Mouse (Mus musculus): Measurements from ENCODE around the gene Vps72. TPM values are rescaled to one million over a fixed set of nuclear protein-coding genes. Genes with fewer than 3 reads are reported as not detected.

Vps72 gene
- total RNA-seq, 2 experiments from 2014 or later, result 37.3 to 77.3 TPM

GRCm38 (mm10) chr3:95133176-95133575 is 22.4 kb downstream of the Vps72 start:
- no peak for ATAC-seq (ENCODE audit: poor library complexity, severe bottlenecking)

DNA sequence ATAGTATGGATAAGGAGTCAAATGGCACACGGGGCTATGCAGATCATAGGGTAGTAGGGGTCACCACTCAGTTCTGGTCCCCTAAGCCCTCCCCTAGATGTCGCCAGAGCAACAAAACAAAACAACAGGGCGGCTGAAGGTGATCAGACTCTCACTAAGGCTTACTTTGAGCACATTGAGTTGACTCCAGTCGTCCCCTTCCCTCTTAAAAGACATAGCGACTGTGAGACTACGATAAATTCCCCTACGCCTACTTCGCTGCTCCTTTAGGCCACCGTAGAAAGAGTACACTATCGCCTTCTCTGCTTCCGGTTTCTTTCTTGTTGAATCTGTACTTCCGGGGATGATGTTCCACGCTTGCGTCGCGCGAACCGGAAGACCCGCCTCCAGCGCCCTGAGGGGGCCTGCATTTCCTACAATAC is 22.9 kb downstream of the Vps72 start, which contains the start of the genes Scnm1 and Lysmd1:
TSS of gene Scnm1 (minus strand) at position 332 of the 422 bp plus-strand sequence.
TSS of gene Lysmd1 (plus strand) at position 409 of the 422 bp plus-strand sequence.
- ATAC-seq (ENCODE audit: poor library complexity, severe bottlenecking), result peak; percentile 96

- peak; percentile 5; the same call in 1 of the 2 replicates for ATAC-seq (ENCODE audit: poor library complexity, severe bottlenecking)
These were observed 23.3 kb downstream of the Vps72 start for GRCm38 (mm10) chr3:95134133-95134532.

DNA sequence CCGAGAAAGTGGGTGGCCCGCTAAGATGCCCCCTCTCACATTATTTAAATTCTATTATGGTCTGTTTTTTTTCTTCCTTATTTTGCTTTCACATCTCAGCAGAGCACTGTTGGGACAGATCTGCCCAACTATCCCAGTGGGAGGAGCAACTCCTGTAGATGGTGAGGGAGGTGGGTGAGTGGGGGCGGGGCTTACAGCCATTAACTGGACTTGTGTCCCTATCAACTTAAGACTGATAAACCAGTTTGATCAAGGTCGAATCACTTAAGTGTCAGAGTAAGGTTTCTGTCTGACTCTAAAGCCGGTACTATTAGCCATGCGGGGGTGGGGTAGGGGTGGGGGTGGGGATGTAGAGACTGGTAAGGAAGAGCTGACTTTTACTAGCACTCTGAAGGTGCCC is 24.2 kb downstream of the Vps72 start:
- peak; percentile 20; the same call in 1 of the 2 replicates for ATAC-seq (ENCODE audit: poor library complexity, severe bottlenecking)

DNA sequence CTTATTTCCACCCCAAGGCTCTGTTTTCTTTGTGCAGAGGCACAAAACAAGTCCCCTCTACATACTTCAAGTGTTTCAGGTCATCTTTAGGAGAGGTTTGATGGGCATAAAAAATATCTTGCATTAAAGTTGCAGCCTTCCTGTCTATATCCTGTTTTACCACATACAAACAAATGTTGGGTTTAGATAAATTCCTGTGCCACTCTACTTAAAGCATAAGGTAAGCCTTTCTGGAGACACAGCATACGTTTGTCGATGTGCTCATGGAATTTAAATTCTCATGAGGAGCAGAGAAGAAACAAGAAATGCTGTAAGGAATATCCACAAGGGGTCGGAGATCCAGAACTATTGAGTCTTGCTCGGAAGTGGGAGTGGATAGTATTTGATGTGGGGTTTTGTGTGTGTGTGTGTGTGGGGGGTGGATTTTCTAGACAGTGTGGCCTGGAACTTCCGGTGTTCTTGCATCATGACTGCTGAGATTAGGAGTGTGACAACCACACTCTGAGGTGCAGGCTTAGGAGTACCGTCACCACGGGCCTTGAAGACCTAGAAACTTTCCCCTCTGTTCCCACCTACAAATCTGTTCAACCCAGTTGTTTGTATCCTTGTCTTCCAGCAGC is 24.7 kb downstream of the Vps72 start:
- peak; percentile 35 for ATAC-seq (ENCODE audit: poor library complexity, severe bottlenecking)

GRCm38 (mm10) chr3:95136336-95136735 is 25.5 kb downstream of the Vps72 start:
- no peak for ATAC-seq (ENCODE audit: poor library complexity, severe bottlenecking)

DNA sequence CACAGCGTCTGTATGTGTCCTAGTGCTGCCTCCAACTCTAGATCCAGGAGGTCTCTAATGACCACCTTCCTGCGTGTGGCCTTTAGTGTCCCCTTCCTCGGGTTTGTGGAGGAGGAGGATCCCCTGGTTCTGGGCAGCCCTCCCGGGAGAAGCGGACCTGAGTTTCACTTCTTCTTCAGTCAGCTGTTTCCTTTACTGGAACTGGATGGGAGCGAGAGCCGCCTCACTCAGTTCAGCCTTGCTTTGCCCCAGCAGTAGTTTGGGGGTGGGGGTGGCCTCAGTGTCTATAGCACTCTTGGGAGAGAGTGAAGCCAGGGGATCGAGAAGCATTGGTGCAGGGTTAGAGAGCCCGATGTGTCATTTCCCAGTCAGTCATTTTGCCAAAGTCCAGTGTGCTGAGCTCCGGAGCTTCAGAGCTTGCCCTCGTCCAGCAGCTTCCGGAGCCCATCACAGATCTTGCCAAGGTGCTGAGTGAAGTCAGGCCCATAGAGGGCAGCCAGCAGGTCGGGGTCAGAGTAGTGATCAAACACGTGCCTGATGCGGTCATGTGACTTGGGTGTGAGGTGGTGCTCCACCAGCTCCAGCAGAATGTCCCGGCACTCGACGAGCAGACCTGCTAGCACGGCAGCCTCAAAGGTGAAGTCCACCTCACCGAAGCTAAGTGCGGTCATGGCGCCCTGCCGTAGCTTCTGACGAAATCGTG is 28.9 kb downstream of the Vps72 start:
- ATAC-seq (ENCODE audit: poor library complexity, severe bottlenecking), result no peak

- ATAC-seq (ENCODE audit: poor library complexity, severe bottlenecking), result no peak
These were observed 29.4 kb downstream of the Vps72 start for GRCm38 (mm10) chr3:95140289-95140595.

GRCm38 (mm10) chr3:95140795-95141194 is 30.0 kb downstream of the Vps72 start:
- no peak for ATAC-seq (ENCODE audit: poor library complexity, severe bottlenecking)

DNA sequence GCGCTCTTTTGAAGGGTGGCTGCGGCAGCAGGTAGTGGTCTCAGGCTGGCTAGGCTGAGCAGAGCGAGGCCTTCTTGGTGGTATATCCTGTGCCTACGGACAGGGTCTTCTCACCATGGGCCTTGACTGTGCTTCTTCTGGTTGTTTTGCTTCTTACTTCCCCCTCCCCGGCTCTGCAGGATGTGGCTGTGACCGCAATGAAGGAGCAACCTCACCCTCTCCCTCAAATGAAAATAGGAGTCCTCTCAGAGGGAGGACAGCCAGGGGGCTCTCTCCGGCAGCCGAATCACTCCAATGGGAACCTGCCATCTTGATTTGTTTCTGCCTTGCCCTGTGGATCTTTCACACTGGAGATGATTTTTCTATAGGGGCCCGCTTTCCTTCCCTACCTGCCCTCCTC is 30.7 kb downstream of the Vps72 start:
- ATAC-seq (ENCODE audit: poor library complexity, severe bottlenecking), result peak; percentile 69

DNA sequence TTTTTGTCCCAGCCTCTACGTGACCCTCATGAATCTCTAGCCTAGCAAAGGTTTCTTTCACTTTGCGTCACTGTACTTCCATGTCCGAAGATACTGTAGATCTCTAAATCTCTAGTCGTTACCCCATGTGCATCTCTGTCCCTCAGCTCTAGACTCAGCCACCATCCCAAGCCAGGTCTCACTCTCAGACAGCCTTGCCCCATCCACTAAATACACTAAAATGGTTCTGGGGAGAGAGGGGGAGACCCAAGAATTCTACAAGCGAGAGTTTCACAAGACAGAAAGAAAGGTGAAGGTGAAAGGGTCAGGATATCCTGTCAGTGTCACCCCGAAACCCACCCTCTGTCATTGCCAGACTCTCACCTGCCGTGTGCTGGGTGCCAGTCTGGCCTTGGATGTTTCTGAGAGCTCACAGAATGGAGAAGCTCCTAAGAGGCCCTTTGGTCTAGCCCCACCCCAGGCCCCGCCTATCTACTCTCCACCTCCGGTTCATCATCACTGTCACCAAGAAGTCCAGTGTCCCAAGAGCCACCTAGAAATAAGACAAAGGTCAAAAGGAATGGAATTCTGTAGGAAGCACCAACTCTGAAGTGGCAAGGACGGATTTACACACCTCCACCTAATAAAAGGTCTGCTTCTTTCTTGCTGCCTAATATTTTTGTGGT is 31.3 kb downstream of the Vps72 start, which contains the start of gene Tnfaip8l2:
TSS of gene Tnfaip8l2 (minus strand) at position 409 of the 665 bp plus-strand sequence.
- ATAC-seq (ENCODE audit: poor library complexity, severe bottlenecking), result peak; percentile 86

DNA sequence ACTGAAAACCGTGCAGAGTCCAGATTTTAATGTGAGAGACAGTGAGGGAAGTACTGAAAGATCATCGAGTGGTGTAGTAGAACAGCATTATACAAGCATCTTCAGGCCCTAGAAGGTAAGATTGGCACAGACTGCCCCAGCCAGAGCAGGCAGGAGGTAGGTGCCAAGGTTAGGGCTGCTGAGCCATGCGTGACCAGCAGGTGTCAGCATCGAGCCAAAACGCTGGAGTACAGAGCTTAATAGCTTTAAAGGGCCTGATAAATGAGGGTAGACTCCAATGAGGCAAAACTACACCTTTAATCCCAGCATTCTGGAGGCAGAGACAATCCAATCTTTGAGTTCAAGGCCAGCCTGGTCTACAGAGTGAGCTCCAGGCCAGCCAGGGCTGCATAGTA is 31.8 kb downstream of the Vps72 start:
- peak; percentile 78 for ATAC-seq (ENCODE audit: poor library complexity, severe bottlenecking)

DNA sequence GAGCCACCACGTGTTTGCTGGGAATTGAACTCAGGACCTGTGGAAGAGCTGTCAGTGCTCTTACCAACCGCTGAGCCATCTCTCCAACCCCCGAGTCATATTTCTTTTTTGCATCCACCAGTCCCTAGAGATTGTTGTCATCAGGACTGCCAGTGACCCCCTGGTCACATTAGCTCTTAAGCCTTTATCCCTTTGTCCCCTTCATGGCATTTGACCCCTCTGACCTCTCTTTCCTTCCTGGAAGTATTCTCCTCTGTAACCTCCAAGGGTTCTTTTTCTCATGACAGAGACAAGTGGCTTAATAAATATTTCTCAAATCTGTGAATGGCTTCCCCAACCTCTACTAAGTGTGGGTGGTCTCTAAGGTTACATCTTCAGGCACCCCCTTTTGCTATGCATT is 37.1 kb downstream of the Vps72 start:
- ATAC-seq (ENCODE audit: poor library complexity, severe bottlenecking), result no peak

DNA sequence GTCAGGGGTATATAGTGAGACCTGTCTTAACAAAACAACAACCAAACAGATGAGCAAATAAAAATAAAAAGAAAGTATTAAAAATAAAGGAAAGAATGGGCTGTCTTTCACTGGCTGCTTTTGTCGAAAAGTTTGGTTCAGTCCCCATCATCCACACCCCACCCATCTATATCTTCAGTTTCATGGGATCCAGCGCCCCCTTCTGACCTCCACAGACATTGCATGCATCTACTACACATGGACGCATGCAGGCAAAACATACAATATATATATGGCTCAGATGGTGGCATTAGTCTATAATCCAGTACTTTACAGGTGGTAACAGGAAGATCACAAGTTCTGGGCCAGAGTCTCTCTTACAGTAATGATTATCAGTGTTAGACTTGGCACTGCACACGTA is 43.1 kb downstream of the Vps72 start:
- peak; percentile 86 for ATAC-seq (ENCODE audit: poor library complexity, severe bottlenecking)

GRCm38 (mm10) chr3:95159511-95159986 is 48.7 kb downstream of the Vps72 start:
- ATAC-seq (ENCODE audit: poor library complexity, severe bottlenecking), result peak; percentile 13

DNA sequence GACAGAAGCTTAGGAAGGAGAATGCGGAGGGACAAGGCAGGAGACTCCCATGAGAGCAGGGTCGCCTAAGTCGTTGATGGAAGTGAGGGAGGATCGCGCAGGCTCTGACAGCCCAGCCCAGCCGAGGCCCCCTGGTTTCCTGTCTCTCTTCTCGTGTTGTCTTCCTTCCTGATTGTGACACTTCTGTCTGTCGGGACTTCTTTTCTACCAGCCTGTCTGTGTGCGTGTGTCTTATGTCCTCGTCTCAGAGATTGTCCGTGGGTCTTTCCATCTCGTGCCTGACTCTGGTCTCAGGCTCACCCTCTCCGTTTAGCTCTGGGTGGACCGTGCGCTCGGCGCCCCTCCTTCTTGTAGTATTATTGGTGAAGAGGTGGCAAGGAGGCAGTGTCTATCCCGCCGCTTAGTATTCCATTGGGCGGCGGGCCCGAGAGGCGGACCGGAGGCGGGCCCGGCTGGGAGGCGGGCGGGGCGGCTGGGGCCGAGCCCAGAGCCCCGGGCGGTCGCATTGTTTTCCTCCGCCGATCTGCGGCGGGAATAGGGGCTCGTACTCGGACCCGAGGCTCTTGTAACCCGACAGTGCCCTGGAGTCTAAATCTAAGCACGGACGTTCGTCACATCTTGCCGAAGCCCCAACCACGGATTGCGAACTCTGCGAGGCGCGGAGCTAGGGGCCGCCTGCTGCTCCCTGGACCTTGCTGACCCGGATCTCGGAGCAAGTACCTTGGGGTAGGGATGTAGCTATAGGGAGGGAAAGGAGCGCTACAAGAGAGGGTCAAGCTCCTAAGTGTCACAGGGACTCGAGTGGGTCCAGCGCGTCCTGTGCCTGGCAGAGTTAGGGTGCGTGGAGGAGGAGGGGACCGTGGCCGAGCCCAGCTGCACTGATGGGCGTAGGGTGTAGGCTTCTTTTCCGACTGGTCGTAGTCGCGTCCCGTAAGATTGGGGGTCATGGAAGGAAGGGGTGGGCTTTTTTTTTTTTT is 49.5 kb downstream of the Vps72 start, which contains the start of gene Sema6c:
TSS of gene Sema6c (plus strand) at position 471 of the 977 bp plus-strand sequence.
- ATAC-seq (ENCODE audit: poor library complexity, severe bottlenecking), result peak; percentile 98

GRCm38 (mm10) chr3:95161041-95161551 is 50.3 kb downstream of the Vps72 start:
- ATAC-seq (ENCODE audit: poor library complexity, severe bottlenecking), result no peak

DNA sequence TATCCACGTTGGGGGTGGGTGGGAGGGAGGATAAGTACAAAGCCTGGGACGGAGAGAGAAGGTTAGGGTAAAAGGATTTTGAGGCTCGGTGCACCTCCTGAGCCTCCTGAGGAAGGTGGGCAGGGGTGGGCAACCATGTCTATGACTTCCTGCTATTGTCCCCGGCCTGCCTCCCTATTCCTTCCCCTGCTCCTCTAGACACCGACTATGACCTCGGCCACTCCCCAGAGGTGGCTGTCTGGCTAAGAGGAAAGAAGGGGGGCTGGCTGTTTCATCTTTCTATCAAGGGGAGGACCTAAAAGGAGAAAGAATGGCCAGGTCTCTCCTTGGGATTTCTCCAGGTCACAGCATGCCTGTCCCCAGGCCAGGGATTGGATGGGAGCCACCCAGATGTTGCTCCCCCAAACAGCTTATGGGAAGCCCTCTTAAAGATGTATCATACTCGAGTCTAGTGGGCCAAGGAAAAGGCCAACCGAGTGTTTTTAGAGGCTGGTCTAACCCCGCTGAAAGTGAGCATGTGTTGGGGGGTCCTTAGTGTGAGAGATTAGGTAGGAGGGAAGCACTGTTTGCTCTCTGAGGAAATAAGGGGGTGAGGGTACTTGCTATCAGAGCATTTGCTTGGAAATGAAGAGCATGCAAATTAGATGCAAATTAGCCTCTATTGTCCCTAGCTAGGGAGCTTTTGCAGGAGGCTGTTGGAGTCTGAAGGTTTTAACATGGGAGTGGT is 51.0 kb downstream of the Vps72 start:
- ATAC-seq (ENCODE audit: poor library complexity, severe bottlenecking), result no peak

GRCm38 (mm10) chr3:95162345-95162628 is 51.5 kb downstream of the Vps72 start:
- ATAC-seq (ENCODE audit: poor library complexity, severe bottlenecking), result no peak
